Mouse (Mus musculus) kidney, embryonic 15.5 days (tissue): Measurements from ENCODE around the gene Eps8l2. TPM values are rescaled to one million over a fixed set of nuclear protein-coding genes. Genes with fewer than 3 reads are reported as not detected.
"Not testable (repeated sequence)": the region's sequence is repeated elsewhere in the genome, so short reads cannot be mapped to it uniquely, and the experiment has no call there.

Experiments
- ATAC-seq: fragments of 200-750 bp; cut with Nextera tagmentation; replicated peaks from 2 replicates; pipeline ENCODE4 v1.8.0; 2017; ENCODE audit warnings: moderate TSS enrichment; ENCODE audit not compliant: low FRiP score
- H3K27ac ChIP-seq: fragments of 300-500 bp; sonication (generic); 2 replicates; pipeline ENCODE4 v1.5.1; 2015; ENCODE audit warnings: mild to moderate bottlenecking, inconsistent platforms
- H3K27me3 ChIP-seq: fragments of 300-500 bp; sonication (generic); 2 replicates; pipeline ENCODE4 v1.6.1; 2015; ENCODE audit warnings: inconsistent platforms
- H3K36me3 ChIP-seq: fragments of 300-500 bp; sonication (generic); 2 replicates; pipeline ENCODE4 v1.6.1; 2015; ENCODE audit warnings: inconsistent platforms
- H3K4me1 ChIP-seq: fragments of 300-500 bp; sonication (generic); 2 replicates; pipeline ENCODE4 v1.6.1; 2015; ENCODE audit warnings: inconsistent platforms
- H3K4me2 ChIP-seq: fragments of 300-500 bp; sonication (generic); 2 replicates; pipeline ENCODE4 v1.6.1; 2015; ENCODE audit warnings: moderate library complexity, mild to moderate bottlenecking, inconsistent platforms
- H3K4me3 ChIP-seq: fragments of 300-500 bp; sonication (generic); replicated peaks from 2 replicates; pipeline ENCODE4 v1.5.1; 2015; ENCODE audit warnings: mild to moderate bottlenecking, inconsistent platforms
- H3K9ac ChIP-seq: fragments of 300-500 bp; sonication (generic); 2 replicates; pipeline ENCODE4 v1.6.1; 2015; ENCODE audit warnings: mild to moderate bottlenecking, inconsistent platforms
- H3K9me3 ChIP-seq: fragments of 300-500 bp; sonication (generic); replicated peaks from 2 replicates; pipeline ENCODE4 v1.6.1; 2016; ENCODE audit warnings: inconsistent platforms
- WGBS: fragments of 180-500 bp; shearing (Covaris S2); methylation state at CpG from one replicate; pipeline ENCODE4 v1.1.7; 2015; ENCODE audit warnings: mixed read lengths; 5-methylcytosine and 5-hydroxymethylcytosine counted together
- polyA plus RNA-seq: library from polyadenylated mRNA; unstranded; fragments of >200 nt; fragmentation: Nextera tagmentation; extraction: Ambion mirVana; gene quantifications from 2 replicates; pipeline ENCODE4 v1.2.1, GENCODE M21; 2015

The Eps8l2 gene
- polyA plus RNA-seq, 1 experiment from 2014 or later = 39.6 TPM

DNA sequence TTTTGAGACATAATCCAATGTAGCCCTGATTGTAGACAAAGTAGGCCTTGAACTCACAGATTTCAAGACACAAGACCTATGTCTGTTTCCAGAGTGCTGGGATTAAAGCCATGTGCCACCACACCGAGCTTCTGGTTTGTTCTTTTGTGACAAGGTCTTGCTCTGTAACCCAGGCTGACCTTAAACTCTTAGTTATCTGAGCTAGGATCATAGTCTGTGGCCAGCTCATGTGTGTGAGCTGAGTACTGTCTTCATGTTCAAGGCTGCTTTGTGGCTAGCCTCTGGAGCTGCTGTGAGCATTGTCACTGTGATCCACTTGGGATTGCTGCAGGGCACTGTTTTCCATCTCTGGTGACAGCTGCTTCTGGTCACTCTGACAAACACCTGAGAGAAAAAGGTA lies 56.7 kb downstream of the Eps8l2 start:
- WGBS = 71% methylated on average over 1 of the region's 1 CpGs
- peaks cover 22% of the 10 kb centered on the region for H3K4me1 ChIP-seq
- H3K27me3 ChIP-seq = no peaks in the 10 kb centered on the region
- no peak overlapping the region for H3K4me3 ChIP-seq
- no peak for ATAC-seq
- H3K9ac ChIP-seq = no peak overlapping the region
- H3K36me3 ChIP-seq = peaks cover 45% of the 10 kb centered on the region
- no peak overlapping the region for H3K4me2 ChIP-seq
- no peaks in the 10 kb centered on the region for H3K9me3 ChIP-seq
- H3K27ac ChIP-seq = no peak overlapping the region

DNA sequence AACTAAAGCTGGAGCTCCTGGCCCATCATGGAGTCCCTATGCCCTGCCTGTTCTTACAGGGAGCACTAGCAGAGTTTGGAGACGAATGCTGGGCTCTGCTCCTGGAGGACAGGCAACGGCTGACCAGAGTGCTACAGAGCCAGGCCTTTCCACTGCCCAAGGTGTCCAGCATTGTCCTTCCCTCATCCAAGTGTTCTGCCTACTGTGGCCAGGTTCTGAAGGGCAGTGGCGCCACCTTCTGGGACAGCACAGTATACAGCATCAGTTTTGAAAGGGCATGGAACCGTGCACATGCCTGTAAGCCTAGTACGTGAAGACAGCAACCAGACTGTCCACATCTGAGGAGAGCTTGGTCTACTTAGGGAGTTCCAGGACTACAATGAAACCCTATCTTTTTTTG lies 64.6 kb downstream of the Eps8l2 start:
- no peaks in the 10 kb centered on the region for H3K27me3 ChIP-seq
- H3K36me3 ChIP-seq = peaks cover 71% of the 10 kb centered on the region
- H3K9ac ChIP-seq = no peak overlapping the region
- no peaks in the 10 kb centered on the region for H3K4me1 ChIP-seq
- H3K4me3 ChIP-seq = no peak overlapping the region
- H3K9me3 ChIP-seq = no peaks in the 10 kb centered on the region
- ATAC-seq = peak; percentile 77
- WGBS = 47% methylated on average over 5 of the region's 5 CpGs
- no peak overlapping the region for H3K4me2 ChIP-seq
- no peak overlapping the region for H3K27ac ChIP-seq

DNA sequence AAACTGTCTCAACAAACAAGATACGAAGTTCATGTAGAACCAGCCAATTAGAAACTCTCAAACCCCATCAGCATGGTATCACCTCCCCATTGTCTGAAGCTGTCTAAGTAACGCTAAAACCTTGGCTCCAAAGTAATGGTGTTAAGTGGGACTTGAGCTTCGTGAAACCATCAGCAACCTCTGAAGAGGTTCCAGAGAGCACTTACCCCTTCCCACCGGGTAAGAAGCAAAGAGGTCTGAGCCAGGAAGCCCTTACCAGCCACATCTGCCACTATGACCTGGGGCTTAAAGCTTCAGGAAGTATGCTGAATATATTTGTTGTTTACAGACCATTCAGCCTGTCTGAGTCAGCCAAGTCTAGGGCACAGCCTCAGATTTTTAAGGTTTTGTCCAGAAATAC lies 66.8 kb downstream of the Eps8l2 start:
- no peaks in the 10 kb centered on the region for H3K9me3 ChIP-seq
- no peak overlapping the region for H3K27ac ChIP-seq
- peaks cover 3% of the 10 kb centered on the region for H3K4me1 ChIP-seq
- ATAC-seq = no peak
- H3K9ac ChIP-seq = no peak overlapping the region
- WGBS = 79% methylated on average over 4 of the region's 4 CpGs
- no peak overlapping the region for H3K4me3 ChIP-seq
- H3K4me2 ChIP-seq = no peak overlapping the region
- peaks cover 69% of the 10 kb centered on the region for H3K36me3 ChIP-seq
- H3K27me3 ChIP-seq = no peaks in the 10 kb centered on the region

DNA sequence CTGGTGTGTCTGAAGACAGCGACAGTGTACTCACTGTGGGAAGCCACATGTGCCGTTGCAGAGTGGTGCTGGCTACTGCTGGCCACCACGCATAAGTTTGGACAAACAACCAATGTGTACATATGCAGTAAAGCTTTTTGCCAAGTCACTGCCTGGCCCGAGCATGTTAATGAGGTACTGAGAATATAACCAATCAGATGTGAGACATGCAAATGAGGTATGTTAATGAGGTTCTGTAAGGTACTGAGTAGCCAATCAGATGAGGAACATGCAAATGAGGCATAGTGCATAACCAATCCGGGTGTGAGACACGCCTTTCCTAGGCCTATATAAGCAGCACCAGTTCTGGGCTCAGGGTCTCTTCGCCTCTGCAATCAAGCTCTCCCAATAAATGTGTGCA lies 69.0 kb downstream of the Eps8l2 start:
- 96% methylated on average over 7 of the region's 7 CpGs for WGBS
- H3K27ac ChIP-seq = not testable (repeated sequence)

DNA sequence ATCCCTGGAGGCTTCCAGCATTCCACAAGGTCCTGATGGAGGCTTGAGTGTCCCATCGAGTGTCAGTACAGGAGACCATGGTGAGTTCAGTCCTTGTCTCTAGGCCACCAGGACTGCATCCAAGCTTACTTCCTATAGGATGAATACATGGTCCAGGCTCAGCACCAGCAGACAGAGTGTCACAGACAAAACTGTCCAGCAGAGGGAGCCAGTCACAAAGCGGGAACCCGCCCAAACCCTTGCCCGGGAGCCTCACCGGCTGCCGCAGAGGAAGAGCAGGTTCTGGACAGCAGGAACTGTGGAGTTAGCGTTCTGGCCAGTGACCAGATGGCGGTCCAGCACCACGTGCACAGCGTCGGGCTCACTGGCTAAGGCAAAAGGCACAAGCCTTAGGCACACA lies 70.2 kb downstream of the Eps8l2 start:
- Histone ChIP-seq H3K27ac (no peak overlapping the region), H3K27me3 (no peaks in the 10 kb centered on the region), H3K4me2 (no peak overlapping the region), H3K4me1 (peaks cover 17% of the 10 kb centered on the region), H3K9me3 (no peaks in the 10 kb centered on the region), H3K36me3 (peaks cover 49% of the 10 kb centered on the region), H3K4me3 (no peak overlapping the region), H3K9ac (no peak overlapping the region)
- peak; percentile 68 for ATAC-seq
- 11% methylated on average over 11 of the region's 11 CpGs for WGBS

More for the DNA sequence above, 69.0 kb downstream of the Eps8l2 start:
- H3K4me3 ChIP-seq, H3K4me2 ChIP-seq, H3K9ac ChIP-seq, H3K9me3 ChIP-seq, ATAC-seq, H3K27me3 ChIP-seq: not testable (repeated sequence)
- peaks cover 11% of the 10 kb centered on the region for H3K4me1 ChIP-seq
- peaks cover 59% of the 10 kb centered on the region for H3K36me3 ChIP-seq

DNA sequence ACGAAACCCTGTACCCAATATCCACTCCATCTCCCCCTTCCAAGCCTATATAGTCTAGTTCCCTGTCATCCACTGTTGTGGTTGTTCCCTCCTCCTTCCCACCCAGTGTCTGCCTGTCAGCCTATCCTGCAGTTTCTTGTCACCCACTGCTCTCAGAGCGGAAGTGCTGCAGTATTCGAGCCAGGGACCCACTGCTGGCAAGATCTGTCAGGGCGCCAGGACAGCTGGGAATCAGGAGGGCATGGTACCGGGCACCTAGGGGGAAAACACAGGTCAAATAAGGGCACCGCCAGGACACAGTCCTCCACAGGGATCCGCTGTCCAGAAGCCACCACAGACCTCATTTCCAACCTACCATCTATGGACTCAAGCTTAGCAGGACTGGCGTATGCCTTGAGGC lies 72.0 kb downstream of the Eps8l2 start:
- H3K27me3 ChIP-seq = no peaks in the 10 kb centered on the region
- H3K9ac ChIP-seq = no peak overlapping the region
- WGBS = 92% methylated on average over 8 of the region's 8 CpGs
- H3K27ac ChIP-seq = no peak overlapping the region
- no peak for ATAC-seq
- H3K4me2 ChIP-seq = no peak overlapping the region
- no peaks in the 10 kb centered on the region for H3K9me3 ChIP-seq
- H3K4me3 ChIP-seq = no peak overlapping the region
- H3K36me3 ChIP-seq = peaks cover 44% of the 10 kb centered on the region
- peaks cover 27% of the 10 kb centered on the region for H3K4me1 ChIP-seq

DNA sequence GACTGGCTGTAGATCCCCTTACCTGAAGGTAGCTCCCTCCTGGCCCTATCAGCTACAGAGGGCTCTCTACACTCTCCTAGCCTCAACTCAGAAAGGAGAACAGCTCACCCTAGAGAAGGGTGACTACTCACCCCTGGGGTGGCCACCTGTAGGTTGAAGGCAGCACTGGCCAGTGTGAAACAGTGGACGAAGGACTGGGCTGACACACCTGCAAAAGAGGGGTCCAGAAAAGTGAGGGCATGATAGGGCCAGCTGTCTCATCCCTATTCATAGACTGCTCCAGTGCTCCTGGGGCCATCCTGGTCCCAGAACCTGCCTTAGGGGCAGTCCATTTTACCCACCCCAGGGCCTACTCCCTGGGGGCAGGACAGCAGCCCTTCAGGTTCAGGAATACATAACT lies 73.0 kb downstream of the Eps8l2 start:
- Histone ChIP-seq H3K9ac (no peak overlapping the region), H3K9me3 (no peaks in the 10 kb centered on the region), H3K4me2 (no peak overlapping the region), H3K27ac (no peak overlapping the region), H3K4me3 (no peak overlapping the region), H3K4me1 (peaks cover 27% of the 10 kb centered on the region), H3K27me3 (no peaks in the 10 kb centered on the region), H3K36me3 (peaks cover 41% of the 10 kb centered on the region)
- WGBS = 100% methylated on average over 1 of the region's 1 CpGs
- no peak for ATAC-seq

Other genes starting within 250 kb of the Eps8l2 start
- gene Sigirr, start 238.3 kb upstream of the Eps8l2 start, polyA plus RNA-seq = 20.8 and 24.7 TPM in 2 replicates
- 6.0 TPM in 2 replicates for gene Ano9, start 221.1 kb upstream of the Eps8l2 start, polyA plus RNA-seq
- 79.9 and 83.4 TPM in 2 replicates for gene Ptdss2, start 216.5 kb upstream of the Eps8l2 start, polyA plus RNA-seq
- gene Rnh1, start 166.0 kb upstream of the Eps8l2 start, polyA plus RNA-seq = 115 and 122 TPM in 2 replicates
- gene Hras, start 144.9 kb upstream of the Eps8l2 start, polyA plus RNA-seq = 92.1 and 98.0 TPM in 2 replicates
- 10.3 and 13.9 TPM in 2 replicates for gene Lrrc56, start 144.7 kb upstream of the Eps8l2 start, polyA plus RNA-seq
- gene Lmntd2, start 124.8 kb upstream of the Eps8l2 start, polyA plus RNA-seq = 3.4 and 3.5 TPM in 2 replicates
- 57.5 and 66.9 TPM in 2 replicates for gene Rassf7, start 123.0 kb upstream of the Eps8l2 start, polyA plus RNA-seq
- 73.1 and 78.3 TPM in 2 replicates for gene Phrf1, start 110.1 kb upstream of the Eps8l2 start, polyA plus RNA-seq
- gene Irf7, start 72.4 kb upstream of the Eps8l2 start, polyA plus RNA-seq = 3.5 and 3.8 TPM in 2 replicates
- 8.2 and 8.6 TPM in 2 replicates for gene Cdhr5, start 62.1 kb upstream of the Eps8l2 start, polyA plus RNA-seq
- gene Sct, start 59.7 kb upstream of the Eps8l2 start, polyA plus RNA-seq = 41.1 and 43.5 TPM in 2 replicates
- 1.4 and 1.8 TPM in 2 replicates for gene Drd4, start 46.9 kb upstream of the Eps8l2 start, polyA plus RNA-seq
- gene Deaf1, start 11.2 kb upstream of the Eps8l2 start, polyA plus RNA-seq = 68.2 and 81.1 TPM in 2 replicates
- gene Tmem80, start 11.1 kb upstream of the Eps8l2 start, polyA plus RNA-seq = 52.8 and 54.4 TPM in 2 replicates
- 340 and 353 TPM in 2 replicates for gene Taldo1, start 53.3 kb downstream of the Eps8l2 start, polyA plus RNA-seq
- gene Gatd1, start 75.3 kb downstream of the Eps8l2 start, polyA plus RNA-seq = 61.5 and 61.8 TPM in 2 replicates
- gene Cend1, start 90.6 kb downstream of the Eps8l2 start, polyA plus RNA-seq = 2.6 and 3.4 TPM in 2 replicates
- 27.6 and 34.0 TPM in 2 replicates for gene Slc25a22, start 99.0 kb downstream of the Eps8l2 start, polyA plus RNA-seq
- gene Pidd1, start 105.1 kb downstream of the Eps8l2 start, polyA plus RNA-seq = 10.5 and 12.6 TPM in 2 replicates
- 1,339 and 1,510 TPM in 2 replicates for gene Rplp2, start 108.5 kb downstream of the Eps8l2 start, polyA plus RNA-seq
- gene Pnpla2, start 116.3 kb downstream of the Eps8l2 start, polyA plus RNA-seq = 36.3 and 41.7 TPM in 2 replicates
- 19.3 and 22.0 TPM in 2 replicates for gene Cracr2b, start 122.2 kb downstream of the Eps8l2 start, polyA plus RNA-seq
- 30.9 and 34.8 TPM in 2 replicates for gene Cd151, start 128.5 kb downstream of the Eps8l2 start, polyA plus RNA-seq
- 78.7 and 81.5 TPM in 2 replicates for gene Polr2l, start 136.3 kb downstream of the Eps8l2 start, polyA plus RNA-seq
- gene Tspan4, start 136.4 kb downstream of the Eps8l2 start, polyA plus RNA-seq = 91.6 and 93.4 TPM in 2 replicates
- gene Chid1, start 201.0 kb downstream of the Eps8l2 start, polyA plus RNA-seq = 39.7 and 45.0 TPM in 2 replicates
- 77.9 and 87.8 TPM in 2 replicates for gene Ap2a2, start 223.3 kb downstream of the Eps8l2 start, polyA plus RNA-seq